22 mouse cellular contexts compared by ENCODE assay signal in genomic region chrX:82987683-82988082, GRCm38 (mm10). TPM values are rescaled to one million over a fixed set of nuclear protein-coding genes. Genes with fewer than 3 reads are reported as not detected.
DNase-seq lines count a peak whose midpoint lies in the region; ATAC-seq lines count a peak whose summit lies in the region.
"Had no signal": no experiment of that assay in that cellular context is flagged by ENCODE, and none has a peak within 500 bp of the region (broad histone marks: within the 10 kb centered on the region; RNA-seq: fewer than 3 reads in every experiment).

No protein-coding gene starts in this region.

- H3K4me1 ChIP-seq in heart, embryonic 10.5 days, result no peaks in the 10 kb centered on the region
- H3K4me1 ChIP-seq in forebrain, embryonic 16.5 days (replicated peaks; ENCODE audit: control insufficient read depth, insufficient read depth, low read length), result no peaks in the 10 kb centered on the region
- H3K4me1 ChIP-seq: embryonic facial prominence, embryonic 15.5 days; forebrain, embryonic 15.5 days; hindbrain, embryonic 10.5 days; intestine, embryonic 15.5 days had no signal

- no peak for ATAC-seq in forebrain, embryonic 16.5 days
- ATAC-seq: forebrain, embryonic 15.5 days; intestine, embryonic 15.5 days had no signal

- DNase-seq in heart, adult 11 months, result peak; percentile 80
- no peak for DNase-seq in heart, embryonic 10.5 days (ENCODE audit: low spot score)
- DNase-seq in left cerebral cortex, postnatal 4 days, result peak; percentile 0
- no peak for DNase-seq in left cerebral cortex, adult 8-10 months (ENCODE audit: low spot score in 2 of 2)
- DNase-seq in heart, adult 9 months (ENCODE audit: low spot score in 2 of 2), result peak; percentile 1 to 44
- DNase-seq in heart, postnatal 14 days, result peak; percentile 9 to 29
- DNase-seq in right cerebral cortex, postnatal 14 days, result no peak
- DNase-seq: adrenal gland, postnatal 10 days; cerebellum, adult 11-12 months; cerebellum, adult 9-11 months; cerebellum, postnatal 36 days; gastrocnemius, postnatal 10 days; kidney, adult 18-20 months had no signal

- intact Hi-C loops in left cerebral cortex, postnatal 4 days (cut with DNase I), result no loop called here
- intact Hi-C loops in heart, postnatal 14 days (cut with DNase I), result no loop called here

- no peak overlapping the region for H3K27ac ChIP-seq in heart, embryonic 10.5 days
- no peak overlapping the region for H3K27ac ChIP-seq in forebrain, embryonic 16.5 days (ENCODE audit: low read length)
- H3K27ac ChIP-seq: embryonic facial prominence, embryonic 15.5 days; forebrain, embryonic 15.5 days; hindbrain, embryonic 10.5 days; hindbrain, embryonic 14.5 days; intestine, embryonic 15.5 days had no signal

- H3K9ac ChIP-seq in forebrain, embryonic 16.5 days (replicated peaks; ENCODE audit: low read depth, low read length), result no peak overlapping the region
- H3K9ac ChIP-seq: embryonic facial prominence, embryonic 15.5 days; forebrain, embryonic 15.5 days; hindbrain, embryonic 14.5 days; intestine, embryonic 15.5 days had no signal

- no peaks in the 10 kb centered on the region for H3K9me3 ChIP-seq in heart, embryonic 10.5 days
- H3K9me3 ChIP-seq in forebrain, embryonic 16.5 days (ENCODE audit: control insufficient read depth, low read length), result no peaks in the 10 kb centered on the region
- H3K9me3 ChIP-seq: embryonic facial prominence, embryonic 15.5 days; forebrain, embryonic 15.5 days; hindbrain, embryonic 10.5 days; intestine, embryonic 15.5 days had no signal

- WGBS in heart, embryonic 10.5 days, result 67% methylated on average over 1 of the region's 1 CpGs
- WGBS in forebrain, embryonic 16.5 days, result 74% methylated on average over 1 of the region's 1 CpGs

- no peak overlapping the region for H3K4me3 ChIP-seq in heart, embryonic 10.5 days
- H3K4me3 ChIP-seq in forebrain, embryonic 16.5 days (replicated peaks; ENCODE audit: low read length), result no peak overlapping the region
- H3K4me3 ChIP-seq: embryonic facial prominence, embryonic 15.5 days; erythroblast, embryonic 14.5 days; forebrain, embryonic 15.5 days; hindbrain, embryonic 10.5 days; intestine, embryonic 15.5 days had no signal

- no peak overlapping the region for H3K4me2 ChIP-seq in forebrain, embryonic 16.5 days (ENCODE audit: low read length)
- H3K4me2 ChIP-seq: embryonic facial prominence, embryonic 15.5 days; forebrain, embryonic 15.5 days; hindbrain, embryonic 14.5 days; intestine, embryonic 15.5 days had no signal

- no peaks in the 10 kb centered on the region for H3K27me3 ChIP-seq in heart, embryonic 10.5 days (ENCODE audit: insufficient read depth, poor library complexity, severe bottlenecking)
- no peaks in the 10 kb centered on the region for H3K27me3 ChIP-seq in forebrain, embryonic 16.5 days (replicated peaks; ENCODE audit: control insufficient read depth, insufficient read depth, low read length)
- H3K27me3 ChIP-seq: embryonic facial prominence, embryonic 15.5 days; forebrain, embryonic 15.5 days; intestine, embryonic 15.5 days had no signal

- H3K36me3 ChIP-seq in heart, embryonic 10.5 days, result no peaks in the 10 kb centered on the region
- no peaks in the 10 kb centered on the region for H3K36me3 ChIP-seq in forebrain, embryonic 16.5 days (ENCODE audit: control insufficient read depth, insufficient read depth)
- H3K36me3 ChIP-seq: embryonic facial prominence, embryonic 15.5 days; forebrain, embryonic 15.5 days; hindbrain, embryonic 10.5 days; intestine, embryonic 15.5 days had no signal

RNA-seq across cellular contexts. Expression of gene Dmd, which starts 39.0 kb away (rescaled TPM):
- polyA plus RNA-seq in heart, embryonic 10.5 days (2016; fragmentation: Nextera tagmentation; extraction: Ambion mirVana), result 18.1 and 22.6 TPM in 2 replicates
- total RNA-seq in left cerebral cortex, postnatal 4 days (2021), result 10 to 100 TPM; 70.0 to 72.7 TPM
- 10 to 100 TPM; 65.8 to 77.5 (median 68.7) TPM for total RNA-seq in left cerebral cortex, adult 8-10 months (2022)
- 100 to 1,000 TPM; 108 to 111 TPM for total RNA-seq in heart, postnatal 14 days (2021)
- polyA plus RNA-seq in forebrain, embryonic 16.5 days (2015; fragmentation: Nextera tagmentation; extraction: Ambion mirVana), result 26.4 and 30.0 TPM in 2 replicates
- total RNA-seq: MEL had no signal
- polyA plus RNA-seq: C2C12; erythroblast, embryonic 14.5 days had no signal

Comparison
In these comparisons a context has a peak if more than half of its experiments do, and no peak if none do; other contexts are left out.
1. DNase-seq: peak in heart, adult 11 months (single experiment), left cerebral cortex, postnatal 4 days (single experiment), heart, adult 9 months (2 of 2) and heart, postnatal 14 days (2 of 2); none in heart, embryonic 10.5 days (single experiment), left cerebral cortex, adult 8-10 months (0 of 2) and right cerebral cortex, postnatal 14 days (single experiment).